Mouse (Mus musculus) midbrain, embryonic 16.5 days (tissue): ENCODE measurements at regions not wholly inside any gene's neighbourhood (a gene's known extent, or its start where the extent isn't known, plus 50 kb on each side); places are given as distances from the start of the nearest gene placed in this dataset.
A peak's percentile ranks its signal among the peaks of the same experiment; 100 is the strongest.

Source experiments
- ATAC-seq: fragments of 200-750 bp; cut with Nextera tagmentation; 2 replicates; pipeline ENCODE4 v1.8.0; 2017; ENCODE audit warnings: moderate TSS enrichment
- H3K27ac ChIP-seq: fragments of 300-500 bp; sonication (generic); 2 replicates; pipeline ENCODE4 v1.5.1; 2014; ENCODE audit warnings: mild to moderate bottlenecking, low read length, mixed read lengths
- H3K27me3 ChIP-seq: fragments of 300-500 bp; sonication (generic); 2 replicates; pipeline ENCODE4 v1.6.1; 2014; ENCODE audit warnings: low read depth, low read length, mixed read lengths; ENCODE audit not compliant: control insufficient read depth, insufficient read depth
- H3K36me3 ChIP-seq: fragments of 300-500 bp; sonication (generic); 2 replicates; pipeline ENCODE4 v1.6.1; 2014; ENCODE audit warnings: mild to moderate bottlenecking, low read length, moderate library complexity, mixed read lengths; ENCODE audit not compliant: control insufficient read depth, insufficient read depth
- H3K4me1 ChIP-seq: fragments of 300-500 bp; sonication (generic); 2 replicates; pipeline ENCODE4 v1.6.1; 2014; ENCODE audit warnings: mild to moderate bottlenecking, low read length, mixed read lengths; ENCODE audit not compliant: control insufficient read depth, insufficient read depth
- H3K4me2 ChIP-seq: fragments of 300-500 bp; sonication (generic); 2 replicates; pipeline ENCODE4 v1.6.1; 2014; ENCODE audit warnings: mild to moderate bottlenecking, low read length, mixed read lengths
- H3K4me3 ChIP-seq: fragments of 300-500 bp; sonication (generic); 2 replicates; pipeline ENCODE4 v1.5.1; 2014; ENCODE audit warnings: low read depth, mild to moderate bottlenecking, low read length, moderate library complexity, mixed read lengths
- H3K9ac ChIP-seq: fragments of 300-500 bp; sonication (generic); 2 replicates; pipeline ENCODE4 v1.6.1; 2014; ENCODE audit warnings: low read depth, low read length, mixed read lengths
- H3K9me3 ChIP-seq: fragments of 300-500 bp; sonication (generic); replicated peaks from 2 replicates; pipeline ENCODE4 v1.6.1; 2014; ENCODE audit warnings: mild to moderate bottlenecking, low read length, mixed read lengths; ENCODE audit not compliant: control insufficient read depth, poor library complexity, severe bottlenecking
- WGBS: fragments of 180-500 bp; shearing (Covaris S2); extraction: QIAGEN DNeasy Blood & Tissue Kit; methylation state at CpG from one replicate; pipeline ENCODE4 v1.1.7; 2014; 5-methylcytosine and 5-hydroxymethylcytosine counted together

- H3K27ac ChIP-seq = no peak overlapping the region
- H3K4me2 ChIP-seq = no peak overlapping the region
- H3K4me1 ChIP-seq = no peaks in the 10 kb centered on the region
- no peaks in the 10 kb centered on the region for H3K9me3 ChIP-seq
- no peaks in the 10 kb centered on the region for H3K36me3 ChIP-seq
- ATAC-seq = no peak
- H3K4me3 ChIP-seq = no peak overlapping the region
- H3K27me3 ChIP-seq = no peaks in the 10 kb centered on the region
- 70% methylated on average over 5 of the region's 5 CpGs for WGBS
- no peak overlapping the region for H3K9ac ChIP-seq
Observed at GRCm38 (mm10) chr9:85985671-85986070, 143.5 kb downstream of the Tpbg start.

DNA sequence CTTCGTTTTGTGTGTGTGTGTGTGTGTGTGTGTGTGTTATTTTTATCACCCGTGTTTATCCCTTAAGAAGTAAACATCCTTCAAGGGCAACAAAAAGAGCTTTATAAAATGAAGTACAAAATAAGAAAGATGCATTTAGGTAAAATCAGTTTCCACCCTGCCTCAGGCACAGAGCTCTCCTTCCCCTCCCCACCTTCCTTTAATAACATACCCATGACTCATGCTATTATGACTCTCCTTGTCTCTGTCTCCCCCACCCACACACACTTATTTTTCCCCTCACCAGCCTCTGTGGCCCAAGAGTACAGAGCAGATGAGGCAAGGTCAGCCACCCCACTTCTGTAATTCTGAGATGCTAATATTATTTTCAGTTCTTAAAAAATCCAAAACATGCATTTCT lies 144.0 kb downstream of the Tpbg start:
- 91% methylated on average over 2 of the region's 2 CpGs for WGBS

GRCm38 (mm10) chr9:86002996-86003395 lies 160.8 kb downstream of the Tpbg start:
- Histone ChIP-seq H3K9ac (no peak overlapping the region), H3K36me3 (no peaks in the 10 kb centered on the region), H3K4me2 (no peak overlapping the region), H3K27me3 (no peaks in the 10 kb centered on the region), H3K4me1 (no peaks in the 10 kb centered on the region), H3K4me3 (no peak overlapping the region), H3K27ac (no peak overlapping the region), H3K9me3 (no peaks in the 10 kb centered on the region)
- ATAC-seq = no peak
- 83% methylated on average over 2 of the region's 2 CpGs for WGBS

More for the DNA sequence above, 144.0 kb downstream of the Tpbg start:
- no peak for ATAC-seq
- H3K36me3 ChIP-seq = no peaks in the 10 kb centered on the region
- no peak overlapping the region for H3K4me3 ChIP-seq
- no peaks in the 10 kb centered on the region for H3K27me3 ChIP-seq
- H3K4me1 ChIP-seq = no peaks in the 10 kb centered on the region
- H3K4me2 ChIP-seq = no peak overlapping the region
- H3K9ac ChIP-seq = no peak overlapping the region
- no peak overlapping the region for H3K27ac ChIP-seq
- no peaks in the 10 kb centered on the region for H3K9me3 ChIP-seq

- H3K27me3 ChIP-seq = no peaks in the 10 kb centered on the region
- no peaks in the 10 kb centered on the region for H3K4me1 ChIP-seq
- 66% methylated on average over 2 of the region's 2 CpGs for WGBS
- H3K27ac ChIP-seq = no peak overlapping the region
- H3K9ac ChIP-seq = no peak overlapping the region
- no peaks in the 10 kb centered on the region for H3K9me3 ChIP-seq
- H3K4me3 ChIP-seq = no peak overlapping the region
- no peak for ATAC-seq
- no peak overlapping the region for H3K4me2 ChIP-seq
- no peaks in the 10 kb centered on the region for H3K36me3 ChIP-seq
Observed at GRCm38 (mm10) chr9:86011661-86012060, 169.5 kb downstream of the Tpbg start.

DNA sequence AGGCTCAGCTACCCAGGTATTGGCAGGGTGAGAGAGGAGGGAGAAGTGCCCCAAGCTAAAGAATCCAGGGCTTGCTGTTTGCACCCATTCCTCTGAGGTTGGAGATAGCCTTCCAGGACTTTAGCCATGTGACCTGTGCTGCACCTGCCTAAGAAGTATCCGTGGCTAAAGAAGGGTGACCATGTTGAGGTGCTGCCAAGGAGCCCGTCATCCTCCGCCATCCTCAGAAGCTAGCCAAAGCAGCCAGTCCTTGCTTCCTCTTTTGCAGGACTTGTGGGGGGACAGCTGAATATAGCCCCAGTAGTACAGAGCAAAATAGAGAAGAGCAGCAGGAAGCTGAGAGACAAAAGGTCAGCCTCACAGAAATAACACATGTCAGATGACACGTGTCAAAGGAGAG lies 173.7 kb downstream of the Tpbg start:
- Histone ChIP-seq H3K4me2 (no peak overlapping the region), H3K27me3 (no peaks in the 10 kb centered on the region), H3K9me3 (no peaks in the 10 kb centered on the region), H3K27ac (no peak overlapping the region), H3K36me3 (no peaks in the 10 kb centered on the region), H3K4me1 (no peaks in the 10 kb centered on the region), H3K4me3 (no peak overlapping the region), H3K9ac (no peak overlapping the region)
- ATAC-seq = no peak
- 82% methylated on average over 4 of the region's 4 CpGs for WGBS

GRCm38 (mm10) chr9:86020133-86020532 lies 178.0 kb downstream of the Tpbg start:
- no peak overlapping the region for H3K27ac ChIP-seq
- WGBS = 76% methylated on average over 6 of the region's 6 CpGs
- no peaks in the 10 kb centered on the region for H3K9me3 ChIP-seq
- no peaks in the 10 kb centered on the region for H3K36me3 ChIP-seq
- ATAC-seq = no peak
- no peak overlapping the region for H3K4me3 ChIP-seq
- H3K4me1 ChIP-seq = no peaks in the 10 kb centered on the region
- no peak overlapping the region for H3K4me2 ChIP-seq
- H3K9ac ChIP-seq = no peak overlapping the region
- no peaks in the 10 kb centered on the region for H3K27me3 ChIP-seq

GRCm38 (mm10) chr9:86020765-86021164 lies 178.6 kb downstream of the Tpbg start:
- H3K27ac ChIP-seq = no peak overlapping the region
- ATAC-seq = peak; percentile 83; the same call in 1 of the 2 replicates

GRCm38 (mm10) chr9:86030738-86031137 lies 188.6 kb downstream of the Tpbg start:
- no peak overlapping the region for H3K9ac ChIP-seq
- WGBS = 38% methylated on average over 5 of the region's 5 CpGs

More at GRCm38 (mm10) chr9:86020765-86021164, 178.6 kb downstream of the Tpbg start:
- H3K9me3 ChIP-seq = no peaks in the 10 kb centered on the region
- no peak overlapping the region for H3K4me2 ChIP-seq
- no peak overlapping the region for H3K4me3 ChIP-seq
- H3K4me1 ChIP-seq = no peaks in the 10 kb centered on the region
- H3K36me3 ChIP-seq = no peaks in the 10 kb centered on the region
- H3K9ac ChIP-seq = no peak overlapping the region
- 32% methylated on average over 4 of the region's 4 CpGs for WGBS
- no peaks in the 10 kb centered on the region for H3K27me3 ChIP-seq

DNA sequence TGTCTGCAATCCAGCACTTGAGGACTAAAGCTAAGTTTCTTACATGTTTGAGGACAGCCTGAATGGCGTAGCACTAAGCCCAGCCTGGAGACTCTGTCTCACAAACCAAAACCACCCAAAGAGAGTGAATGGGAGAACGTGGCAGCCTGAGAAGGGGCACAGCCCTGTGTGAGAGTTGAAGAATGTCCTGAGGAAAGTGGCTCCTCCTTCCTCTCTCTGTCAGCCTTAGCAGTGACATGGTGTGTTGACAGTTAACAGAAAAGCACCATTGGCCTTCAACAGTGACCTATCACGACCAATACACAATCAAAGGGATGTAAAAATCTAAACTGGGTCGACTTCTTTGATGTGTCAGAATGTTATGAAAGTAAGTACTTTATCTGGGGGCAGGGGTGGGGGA lies 201.9 kb downstream of the Tpbg start:
- Histone ChIP-seq H3K9ac (no peak overlapping the region), H3K27me3 (no peaks in the 10 kb centered on the region), H3K4me1 (no peaks in the 10 kb centered on the region), H3K36me3 (no peaks in the 10 kb centered on the region), H3K9me3 (no peaks in the 10 kb centered on the region), H3K4me3 (no peak overlapping the region), H3K4me2 (no peak overlapping the region), H3K27ac (no peak overlapping the region)
- WGBS = 50% methylated on average over 4 of the region's 4 CpGs
- ATAC-seq = no peak

More at GRCm38 (mm10) chr9:86030738-86031137, 188.6 kb downstream of the Tpbg start:
- H3K9me3 ChIP-seq = no peaks in the 10 kb centered on the region
- H3K27me3 ChIP-seq = no peaks in the 10 kb centered on the region
- ATAC-seq = no peak
- H3K36me3 ChIP-seq = no peaks in the 10 kb centered on the region
- H3K4me3 ChIP-seq = no peak overlapping the region
- H3K4me1 ChIP-seq = no peaks in the 10 kb centered on the region
- H3K4me2 ChIP-seq = no peak overlapping the region
- H3K27ac ChIP-seq = no peak overlapping the region
